Mouse (Mus musculus): ENCODE results near the gene Slc9a3r2. TPM values are rescaled to one million over a fixed set of nuclear protein-coding genes. Genes with fewer than 3 reads are reported as not detected.
"Not testable (repeated sequence)": the region's sequence is repeated elsewhere in the genome, so short reads cannot be mapped to it uniquely, and the experiment has no call there.

Gene Slc9a3r2
- polyA plus RNA-seq, 1 experiment from 2014 or later: 56.5 TPM

- no peak overlapping the region for H3K4me3 ChIP-seq
- WGBS: 82% methylated on average over 24 of the region's 24 CpGs
- peaks cover 58% of the 10 kb centered on the region for H3K36me3 ChIP-seq
These were observed 27.5 kb upstream of the Slc9a3r2 start for GRCm38 (mm10) chr17:24677500-24678080.

GRCm38 (mm10) chr17:24676877-24677276 is 26.8 kb upstream of the Slc9a3r2 start:
- H3K4me3 ChIP-seq: no peak overlapping the region
- H3K9me3 ChIP-seq: no peaks in the 10 kb centered on the region
- no peak overlapping the region for H3K27ac ChIP-seq
- no peak overlapping the region for H3K4me2 ChIP-seq
- WGBS: 94% methylated on average over 5 of the region's 5 CpGs
- ATAC-seq (ENCODE audit: insufficient number of reproducible peaks, low FRiP score, low TSS enrichment, low read depth): no peak
- H3K36me3 ChIP-seq: peaks cover 54% of the 10 kb centered on the region
- peaks cover 19% of the 10 kb centered on the region for H3K4me1 ChIP-seq
- H3K9ac ChIP-seq: no peak overlapping the region
- no peaks in the 10 kb centered on the region for H3K27me3 ChIP-seq

More at GRCm38 (mm10) chr17:24677500-24678080, 27.5 kb upstream of the Slc9a3r2 start:
- peak overlapping the region; percentile 5; the same call in 1 of the 2 replicates for H3K27ac ChIP-seq
- H3K4me2 ChIP-seq: no peak overlapping the region
- H3K9ac ChIP-seq: no peak overlapping the region
- no peaks in the 10 kb centered on the region for H3K27me3 ChIP-seq
- no peaks in the 10 kb centered on the region for H3K9me3 ChIP-seq
- peaks cover 14% of the 10 kb centered on the region; the same call in 1 of the 2 replicates for H3K4me1 ChIP-seq
- ATAC-seq (ENCODE audit: insufficient number of reproducible peaks, low FRiP score, low TSS enrichment, low read depth): 0 out of 2 replicates have a peak, but pooled peaks have one; percentile 17

GRCm38 (mm10) chr17:24676187-24676586 is 26.1 kb upstream of the Slc9a3r2 start:
- Histone ChIP-seq H3K9me3 (no peaks in the 10 kb centered on the region), H3K27ac (no peak overlapping the region), H3K4me2 (no peak overlapping the region), H3K9ac (no peak overlapping the region), H3K36me3 (peaks cover 47% of the 10 kb centered on the region), H3K4me1 (peaks cover 26% of the 10 kb centered on the region), H3K4me3 (no peak overlapping the region), H3K27me3 (no peaks in the 10 kb centered on the region)
- 60% methylated on average over 2 of the region's 2 CpGs for WGBS
- no peak for ATAC-seq (ENCODE audit: insufficient number of reproducible peaks, low FRiP score, low TSS enrichment, low read depth)

- H3K36me3 ChIP-seq: peaks cover 28% of the 10 kb centered on the region
- WGBS: 80% methylated on average over 7 of the region's 7 CpGs
- no peaks in the 10 kb centered on the region for H3K27me3 ChIP-seq
- H3K4me3 ChIP-seq: no peak overlapping the region
- no peaks in the 10 kb centered on the region for H3K9me3 ChIP-seq
- peaks cover 37% of the 10 kb centered on the region for H3K4me1 ChIP-seq
- H3K9ac ChIP-seq: no peak overlapping the region
- no peak for ATAC-seq (ENCODE audit: insufficient number of reproducible peaks, low FRiP score, low TSS enrichment, low read depth)
- no peak overlapping the region for H3K4me2 ChIP-seq
- H3K27ac ChIP-seq: no peak overlapping the region
These were observed 24.1 kb upstream of the Slc9a3r2 start for GRCm38 (mm10) chr17:24674277-24674676.

- Histone ChIP-seq H3K4me3 (no peak overlapping the region), H3K4me2 (0 out of 2 replicates have a peak overlapping the region, but pooled peaks have one; percentile 10), H3K27ac (no peak overlapping the region), H3K36me3 (peaks cover 7% of the 10 kb centered on the region), H3K9ac (no peak overlapping the region), H3K4me1 (peaks cover 44% of the 10 kb centered on the region), H3K9me3 (no peaks in the 10 kb centered on the region), H3K27me3 (no peaks in the 10 kb centered on the region)
- no peak for ATAC-seq (ENCODE audit: insufficient number of reproducible peaks, low FRiP score, low TSS enrichment, low read depth)
- WGBS: 28% methylated on average over 5 of the region's 5 CpGs
These were observed 22.0 kb upstream of the Slc9a3r2 start for GRCm38 (mm10) chr17:24672141-24672540.

GRCm38 (mm10) chr17:24671346-24671745 is 21.2 kb upstream of the Slc9a3r2 start:
- no peak overlapping the region for H3K27ac ChIP-seq
- H3K27me3 ChIP-seq: no peaks in the 10 kb centered on the region
- peaks cover 44% of the 10 kb centered on the region for H3K4me1 ChIP-seq
- H3K4me3 ChIP-seq: 0 out of 2 replicates have a peak overlapping the region, but pooled peaks have one; percentile 67
- no peaks in the 10 kb centered on the region for H3K9me3 ChIP-seq
- H3K36me3 ChIP-seq: no peaks in the 10 kb centered on the region
- H3K9ac ChIP-seq: no peak overlapping the region
- 72% methylated on average over 5 of the region's 5 CpGs for WGBS
- peak overlapping the region; percentile 74 for H3K4me2 ChIP-seq
- ATAC-seq (ENCODE audit: insufficient number of reproducible peaks, low FRiP score, low TSS enrichment, low read depth): no peak

GRCm38 (mm10) chr17:24670246-24670844 is 20.2 kb upstream of the Slc9a3r2 start:
- peaks cover 44% of the 10 kb centered on the region for H3K4me1 ChIP-seq
- ATAC-seq (ENCODE audit: insufficient number of reproducible peaks, low FRiP score, low TSS enrichment, low read depth): no peak
- H3K9me3 ChIP-seq: no peaks in the 10 kb centered on the region
- no peaks in the 10 kb centered on the region for H3K27me3 ChIP-seq
- peak overlapping the region; percentile 74 for H3K27ac ChIP-seq
- peak overlapping the region; percentile 74 for H3K4me2 ChIP-seq
- H3K36me3 ChIP-seq: no peaks in the 10 kb centered on the region
- WGBS: 7% methylated on average over 8 of the region's 8 CpGs
- peak overlapping the region; percentile 67 for H3K4me3 ChIP-seq
- peak overlapping the region; percentile 91 for H3K9ac ChIP-seq

GRCm38 (mm10) chr17:24669545-24670245 is 19.6 kb upstream of the Slc9a3r2 start, which contains the start of gene Zfp598:
TSS of gene Zfp598 (plus strand) at chr17:24669687.
- WGBS: under 1% methylated on average over 78 of the region's 80 CpGs
- H3K9me3 ChIP-seq: no peaks in the 10 kb centered on the region
- H3K4me1 ChIP-seq: peaks cover 44% of the 10 kb centered on the region
- no peaks in the 10 kb centered on the region for H3K27me3 ChIP-seq
- peak within 1 kb of the TSS; percentile 74 for H3K27ac ChIP-seq
- H3K4me2 ChIP-seq: peak within 1 kb of the TSS; percentile 74
- no peaks in the 10 kb centered on the region for H3K36me3 ChIP-seq
- peak within 1 kb of the TSS; percentile 67 for H3K4me3 ChIP-seq
- ATAC-seq (ENCODE audit: insufficient number of reproducible peaks, low FRiP score, low TSS enrichment, low read depth): peak; percentile 95
- H3K9ac ChIP-seq: peak within 1 kb of the TSS; percentile 91

- H3K9ac ChIP-seq: peak overlapping the region; percentile 91; the same call in 1 of the 2 replicates
- peak overlapping the region; percentile 67 for H3K4me3 ChIP-seq
- not testable (repeated sequence) for H3K9me3 ChIP-seq; ATAC-seq (ENCODE audit: insufficient number of reproducible peaks, low FRiP score, low TSS enrichment, low read depth); H3K27me3 ChIP-seq; H3K36me3 ChIP-seq
- 10% methylated on average over 15 of the region's 15 CpGs for WGBS
- peak overlapping the region; percentile 74 for H3K4me2 ChIP-seq
- H3K27ac ChIP-seq: peak overlapping the region; percentile 74
- H3K4me1 ChIP-seq: peaks cover 39% of the 10 kb centered on the region
These were observed 19.1 kb upstream of the Slc9a3r2 start for GRCm38 (mm10) chr17:24669214-24669544.

- H3K36me3 ChIP-seq: no peaks in the 10 kb centered on the region
- 25% methylated on average over 6 of the region's 6 CpGs for WGBS
- H3K4me2 ChIP-seq: no peak overlapping the region
These were observed 17.3 kb upstream of the Slc9a3r2 start for GRCm38 (mm10) chr17:24667416-24667815.

GRCm38 (mm10) chr17:24667011-24667410 is 16.9 kb upstream of the Slc9a3r2 start:
- H3K27me3 ChIP-seq; H3K9ac ChIP-seq; H3K9me3 ChIP-seq; H3K4me2 ChIP-seq; H3K36me3 ChIP-seq; H3K4me3 ChIP-seq; ATAC-seq (ENCODE audit: insufficient number of reproducible peaks, low FRiP score, low TSS enrichment, low read depth); H3K27ac ChIP-seq: not testable (repeated sequence)
- peaks cover 26% of the 10 kb centered on the region for H3K4me1 ChIP-seq
- 59% methylated on average over 7 of the region's 7 CpGs for WGBS

More at GRCm38 (mm10) chr17:24667416-24667815, 17.3 kb upstream of the Slc9a3r2 start:
- Histone ChIP-seq H3K27me3 (no peaks in the 10 kb centered on the region), H3K4me1 (peaks cover 30% of the 10 kb centered on the region), H3K9me3 (no peaks in the 10 kb centered on the region), H3K4me3 (no peak overlapping the region), H3K9ac (no peak overlapping the region), H3K27ac (no peak overlapping the region)
- no peak for ATAC-seq (ENCODE audit: insufficient number of reproducible peaks, low FRiP score, low TSS enrichment, low read depth)

All from limb, embryonic 15.5 days (tissue).